Mouse (Mus musculus) cerebellum, postnatal 10 days (tissue): ENCODE results near the gene Orc1.

ENCODE experiments used
- DNase-seq, 2 experiments: peaks; one replicate each; pipeline ENCODE4 v3.0.0; 2021; ENCODE audit warnings: mixed read lengths in 2 of 2

Orc1 gene

GRCm38 (mm10) chr4:108637721-108638120 is 58.5 kb downstream of the Orc1 start:
- no peak for DNase-seq

- DNase-seq, result no peak
Observed at GRCm38 (mm10) chr4:108638752-108639151, 59.5 kb downstream of the Orc1 start.

- peak; percentile 29 to 44 for DNase-seq
Observed at GRCm38 (mm10) chr4:108664407-108664806, 85.2 kb downstream of the Orc1 start.
